Mouse (Mus musculus): ENCODE data around the gene Amelx.

DNA sequence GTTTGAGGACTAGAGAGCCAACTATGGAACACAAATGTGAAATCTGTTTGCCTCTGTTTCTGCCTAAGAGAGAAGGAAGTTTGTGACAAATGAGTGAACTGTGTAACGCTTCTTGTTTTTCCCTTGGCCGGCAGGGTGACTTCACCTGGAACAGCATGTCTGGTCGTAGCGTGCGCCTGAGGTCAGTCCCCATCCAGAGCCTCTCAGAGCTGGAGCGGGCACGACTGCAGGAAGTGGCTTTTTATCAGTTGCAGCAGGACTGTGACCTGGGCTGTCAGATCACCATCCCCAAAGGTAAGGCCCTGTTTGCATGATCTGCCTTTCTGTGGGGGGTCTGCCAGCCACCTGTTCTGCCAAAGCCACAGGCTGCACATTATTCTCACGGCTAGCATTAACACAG is 33.1 kb upstream of the Amelx start:
- TF ChIP-seq CTCF (IDR thresholded peaks at IDR 0.05) (no peak), POLR2A (IDR thresholded peaks at IDR 0.05; ENCODE audit: insufficient read depth, low read depth, low read length) (no peak), EP300 (IDR thresholded peaks at IDR 0.05; ENCODE audit: insufficient read depth, low read depth, low read length) (no peak)
